Mouse (Mus musculus): ENCODE results near the gene Olfr1222. TPM values are rescaled to one million over a fixed set of nuclear protein-coding genes. Genes with fewer than 3 reads are reported as not detected.

Olfr1222 gene
- not detected for polyA plus RNA-seq (2017; shearing (Covaris generic))

GRCm38 (mm10) chr2:89132954-89133353 is at the start of gene Olfr1222:
Gene Olfr1222, minus strand, starts transcription at chr2:89133054.

GRCm38 (mm10) chr2:89174569-89174968 is 41.7 kb upstream of the Olfr1222 start, which contains the start of gene Olfr1225:
Gene Olfr1225, minus strand, starts transcription at chr2:89174669.

GRCm38 (mm10) chr2:89163991-89164390 is 31.1 kb upstream of the Olfr1222 start, which contains the start of gene Olfr1224-ps1:
Gene Olfr1224-ps1, minus strand, starts transcription at chr2:89164091.

DNA sequence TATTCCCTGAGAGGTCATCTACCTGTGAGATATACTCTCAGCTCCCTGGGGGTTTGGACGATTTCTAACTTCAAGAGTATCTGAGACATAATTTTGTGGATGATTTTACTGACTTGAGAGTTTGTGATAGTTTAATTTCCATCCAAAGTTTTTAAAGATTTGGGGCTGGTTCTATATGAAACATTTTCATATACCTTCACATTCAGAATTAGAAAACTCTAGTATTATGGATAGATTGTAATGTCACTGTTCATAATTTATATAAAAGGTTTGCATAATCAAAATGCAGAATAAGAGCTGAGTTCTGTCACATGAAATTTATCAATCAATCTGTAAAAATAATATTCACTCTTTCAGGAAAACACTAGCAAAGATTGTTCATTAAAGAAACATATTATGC is 18.6 kb upstream of the Olfr1222 start, which contains the start of gene Olfr1223:
Olfr1223 (minus strand) TSS at position 101 of the 400 bp plus-strand sequence.

GRCm38 (mm10) chr2:89117183-89117582 is 15.7 kb downstream of the Olfr1222 start, which contains the start of gene Olfr1221:
Gene Olfr1221, minus strand, starts transcription at chr2:89117283.

DNA sequence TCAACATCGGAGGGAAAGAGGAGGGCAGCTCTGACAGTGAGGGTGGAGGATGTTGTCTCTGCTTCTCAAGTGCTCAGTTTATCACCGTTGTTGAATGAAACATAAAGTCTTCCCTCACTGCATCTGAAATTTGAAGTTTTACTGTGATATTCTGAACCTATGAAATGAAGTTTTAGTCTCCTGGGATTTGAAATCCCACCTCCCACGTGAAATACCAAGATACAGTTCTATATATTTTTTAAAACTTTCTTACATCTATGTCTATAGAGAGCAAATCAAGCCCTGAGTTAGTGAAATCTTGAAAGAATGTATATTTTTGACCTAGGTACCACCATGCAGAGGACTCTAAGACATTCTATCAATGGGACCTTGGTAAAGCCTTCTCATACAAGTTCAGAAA is 26.1 kb downstream of the Olfr1222 start, which contains the start of gene Olfr1220:
Olfr1220 (minus strand) TSS at position 101 of the 400 bp plus-strand sequence.

GRCm38 (mm10) chr2:89083413-89083812 is 49.4 kb downstream of the Olfr1222 start, which contains the start of gene Olfr1219:
Gene Olfr1219, minus strand, starts transcription at chr2:89083513.

Other genes with a start within 250 kb of the Olfr1222 start
- gene Olfr1208, start 230.7 kb downstream of the Olfr1222 start, polyA plus RNA-seq (2017; shearing (Covaris generic)), result not detected
- not detected for gene Olfr1209, start 217.9 kb downstream of the Olfr1222 start, polyA plus RNA-seq (2017; shearing (Covaris generic))
- not detected for gene Olfr1211, start 194.9 kb downstream of the Olfr1222 start, polyA plus RNA-seq (2017; shearing (Covaris generic))
- not detected for gene Olfr1212, start 179.1 kb downstream of the Olfr1222 start, polyA plus RNA-seq (2017; shearing (Covaris generic))
- not detected for gene Gm13762, start 152.8 kb downstream of the Olfr1222 start, polyA plus RNA-seq (2017; shearing (Covaris generic))
- gene Olfr1214, start 140.4 kb downstream of the Olfr1222 start, polyA plus RNA-seq (2017; shearing (Covaris generic)), result not detected
- gene Olfr1215, start 126.1 kb downstream of the Olfr1222 start, polyA plus RNA-seq (2017; shearing (Covaris generic)), result 0.19 TPM
- not detected for gene Olfr1216, start 114.7 kb downstream of the Olfr1222 start, polyA plus RNA-seq (2017; shearing (Covaris generic))
- not detected for gene Olfr1217, start 101.0 kb downstream of the Olfr1222 start, polyA plus RNA-seq (2017; shearing (Covaris generic))
- not detected for gene Olfr1218, start 71.9 kb downstream of the Olfr1222 start, polyA plus RNA-seq (2017; shearing (Covaris generic))
- not detected for gene Olfr1219, start 49.5 kb downstream of the Olfr1222 start, polyA plus RNA-seq (2017; shearing (Covaris generic))
- 0.09 TPM for gene Olfr1220, start 26.2 kb downstream of the Olfr1222 start, polyA plus RNA-seq (2017; shearing (Covaris generic))
- gene Olfr1221, start 15.8 kb downstream of the Olfr1222 start, polyA plus RNA-seq (2017; shearing (Covaris generic)), result not detected
- gene Olfr1223, start 18.5 kb upstream of the Olfr1222 start, polyA plus RNA-seq (2017; shearing (Covaris generic)), result not detected
- gene Olfr1224-ps1, start 31.0 kb upstream of the Olfr1222 start, polyA plus RNA-seq (2017; shearing (Covaris generic)), result not detected
- not detected for gene Olfr1225, start 41.6 kb upstream of the Olfr1222 start, polyA plus RNA-seq (2017; shearing (Covaris generic))
- gene Olfr1226, start 67.0 kb upstream of the Olfr1222 start, polyA plus RNA-seq (2017; shearing (Covaris generic)), result not detected
- not detected for gene Olfr1228, start 121.0 kb upstream of the Olfr1222 start, polyA plus RNA-seq (2017; shearing (Covaris generic))
- gene Olfr1229, start 155.0 kb upstream of the Olfr1222 start, polyA plus RNA-seq (2017; shearing (Covaris generic)), result 0.11 TPM
- gene Olfr1230, start 164.2 kb upstream of the Olfr1222 start, polyA plus RNA-seq (2017; shearing (Covaris generic)), result not detected
- not detected for gene Olfr1231, start 174.0 kb upstream of the Olfr1222 start, polyA plus RNA-seq (2017; shearing (Covaris generic))
- not detected for gene Olfr1232, start 196.6 kb upstream of the Olfr1222 start, polyA plus RNA-seq (2017; shearing (Covaris generic))
- gene Olfr1233, start 209.3 kb upstream of the Olfr1222 start, polyA plus RNA-seq (2017; shearing (Covaris generic)), result not detected
- not detected for gene Olfr1234, start 231.8 kb upstream of the Olfr1222 start, polyA plus RNA-seq (2017; shearing (Covaris generic))